Mouse (Mus musculus): Measurements from ENCODE around the gene Tbc1d22a.

Tbc1d22a gene

GRCm38 (mm10) chr15:86496209-86496608, 281.9 kb downstream of the Tbc1d22a start:
- CTCF ChIA-PET, result no interaction called here

- CTCF ChIA-PET, result no interaction called here
Measured at GRCm38 (mm10) chr15:86496646-86497045, 282.4 kb downstream of the Tbc1d22a start.

- CTCF ChIA-PET, result no interaction called here
Measured at GRCm38 (mm10) chr15:86500536-86500935, 286.3 kb downstream of the Tbc1d22a start.

GRCm38 (mm10) chr15:86503413-86503812, 289.2 kb downstream of the Tbc1d22a start:
- CTCF ChIA-PET, result no interaction called here

- CTCF ChIA-PET, result no interaction called here
Measured at GRCm38 (mm10) chr15:86506666-86507065, 292.4 kb downstream of the Tbc1d22a start.

GRCm38 (mm10) chr15:86507546-86507945, 293.3 kb downstream of the Tbc1d22a start:
- CTCF ChIA-PET, result no interaction called here

GRCm38 (mm10) chr15:86508406-86509176, 294.3 kb downstream of the Tbc1d22a start:
- CTCF ChIA-PET, result no interaction called here

GRCm38 (mm10) chr15:86509601-86510000, 295.3 kb downstream of the Tbc1d22a start:
- CTCF ChIA-PET, result no interaction called here

GRCm38 (mm10) chr15:86511181-86511580, 296.9 kb downstream of the Tbc1d22a start:
- CTCF ChIA-PET, result no interaction called here

GRCm38 (mm10) chr15:86513336-86513735, 299.1 kb downstream of the Tbc1d22a start:
- CTCF ChIA-PET, result no interaction called here

GRCm38 (mm10) chr15:86520201-86520600, 305.9 kb downstream of the Tbc1d22a start:
- CTCF ChIA-PET, result no interaction called here

- CTCF ChIA-PET, result no interaction called here
Measured at GRCm38 (mm10) chr15:86535356-86535755, 321.1 kb downstream of the Tbc1d22a start.

GRCm38 (mm10) chr15:86542371-86542770, 328.1 kb downstream of the Tbc1d22a start:
- CTCF ChIA-PET, result no interaction called here

GRCm38 (mm10) chr15:86544122-86544795, 330.0 kb downstream of the Tbc1d22a start:
- CTCF ChIA-PET, result no interaction called here

Data from spleen, embryonic (tissue).